Mouse (Mus musculus): Measurements from ENCODE around the gene Cped1.
A peak's percentile ranks its signal among the peaks of the same experiment; 100 is the strongest.

Gene Cped1

DNA sequence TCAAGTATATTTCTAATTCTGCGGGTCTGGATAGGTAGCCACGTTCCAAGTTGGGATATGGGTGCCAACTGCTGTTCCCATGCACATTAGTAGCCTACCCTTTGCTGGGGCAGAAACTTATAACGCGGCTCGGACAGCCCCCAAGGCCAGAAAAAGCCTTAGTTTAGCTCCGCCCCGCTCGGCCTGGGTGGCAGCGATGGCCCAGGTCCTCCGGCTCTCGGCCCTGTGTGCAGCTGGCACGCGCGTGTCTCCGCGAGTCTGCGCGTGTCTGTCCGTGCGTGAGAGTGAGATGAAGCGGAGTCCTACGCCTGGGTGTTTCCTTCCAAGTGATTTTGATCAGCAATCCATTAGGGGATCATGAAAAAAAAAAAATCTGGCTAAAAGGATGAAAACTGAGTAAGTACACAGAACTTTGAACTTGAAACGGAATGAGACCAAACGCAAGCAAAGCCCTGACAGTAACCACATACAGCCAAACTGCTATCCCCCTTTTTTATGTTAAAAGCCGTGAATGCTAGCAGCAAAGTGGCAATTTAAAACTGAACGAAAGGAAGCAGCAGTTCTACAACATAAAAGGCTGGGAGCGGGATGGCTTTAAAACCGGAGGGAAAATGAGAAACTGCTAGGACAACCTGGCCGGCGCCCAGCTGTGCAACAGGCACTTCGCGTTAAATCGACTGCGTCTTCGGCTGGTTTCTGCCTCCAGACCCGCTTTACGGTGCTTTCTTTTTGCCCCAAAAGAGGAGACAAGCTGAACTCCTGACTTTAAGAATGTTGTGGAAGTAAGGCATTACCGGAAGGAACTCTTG is at the start of gene Cped1:
Gene Cped1, plus strand, starts transcription at position 185 of the 809 bp plus-strand sequence.
- peak; percentile 13 for DNase-seq (ENCODE audit: low read depth, low spot score)

GRCm38 (mm10) chr6:21937981-21938635 is 47.6 kb upstream of the Cped1 start:
- DNase-seq (ENCODE audit: low read depth, low spot score) = no peak

GRCm38 (mm10) chr6:21949226-21949731 is 36.4 kb upstream of the Cped1 start, which contains the start of gene Ing3:
Gene Ing3 (plus strand): TSS chr6:21949571.
- peak; percentile 99 for DNase-seq (ENCODE audit: low read depth, low spot score)

DNA sequence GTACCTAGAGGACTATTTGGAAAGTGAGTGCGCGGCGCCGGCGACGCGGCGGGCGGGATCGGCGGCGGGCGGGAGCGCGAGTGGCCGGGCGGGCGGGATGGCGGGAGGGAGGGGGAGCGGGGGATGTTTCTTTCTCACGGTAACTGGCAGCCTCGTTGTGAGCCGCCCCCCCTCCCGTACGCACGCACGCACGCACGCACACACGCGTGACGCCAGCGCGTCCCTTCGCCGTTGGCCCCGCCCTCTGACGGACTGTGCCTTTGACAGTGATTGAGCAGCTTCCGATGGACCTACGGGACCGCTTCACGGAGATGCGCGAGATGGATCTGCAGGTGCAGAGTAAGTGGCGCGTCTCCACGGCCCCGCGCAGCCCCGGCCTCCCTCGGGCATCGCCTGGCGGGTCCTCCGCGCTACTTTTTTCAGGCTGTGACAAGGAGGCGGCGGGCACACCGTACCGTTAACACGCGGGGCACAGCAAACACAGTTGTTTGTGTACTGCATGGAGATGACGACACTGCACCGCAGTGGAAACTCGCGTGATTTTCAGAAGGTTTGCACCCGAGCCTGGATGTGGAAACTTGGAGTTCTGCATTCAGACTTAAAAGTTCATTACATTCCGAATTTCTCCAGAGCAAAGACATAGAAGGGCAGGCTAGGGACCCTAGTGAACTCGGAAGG is 35.8 kb upstream of the Cped1 start:
- DNase-seq (ENCODE audit: low read depth, low spot score) = peak; percentile 99

DNA sequence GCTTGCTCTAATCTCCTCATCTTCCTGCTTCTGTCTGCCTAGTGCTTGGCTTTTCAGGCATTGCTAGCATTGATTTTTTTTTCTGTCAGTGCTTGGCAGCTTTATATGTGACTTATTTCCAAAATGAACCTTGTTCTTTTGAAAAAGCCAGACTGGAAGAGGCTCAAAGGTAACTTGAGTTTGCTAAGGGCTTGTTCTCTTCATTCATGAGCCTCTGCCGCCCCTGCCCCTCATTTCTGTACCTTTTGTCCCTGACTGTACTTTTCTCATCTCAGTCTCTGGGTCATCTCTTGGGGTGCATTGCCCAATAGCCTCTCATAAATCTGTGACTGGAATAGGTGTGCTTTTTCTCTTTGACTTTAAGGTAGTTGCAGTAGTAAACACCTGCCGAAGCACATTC is 35.0 kb upstream of the Cped1 start:
- DNase-seq (ENCODE audit: low read depth, low spot score) = no peak

DNA sequence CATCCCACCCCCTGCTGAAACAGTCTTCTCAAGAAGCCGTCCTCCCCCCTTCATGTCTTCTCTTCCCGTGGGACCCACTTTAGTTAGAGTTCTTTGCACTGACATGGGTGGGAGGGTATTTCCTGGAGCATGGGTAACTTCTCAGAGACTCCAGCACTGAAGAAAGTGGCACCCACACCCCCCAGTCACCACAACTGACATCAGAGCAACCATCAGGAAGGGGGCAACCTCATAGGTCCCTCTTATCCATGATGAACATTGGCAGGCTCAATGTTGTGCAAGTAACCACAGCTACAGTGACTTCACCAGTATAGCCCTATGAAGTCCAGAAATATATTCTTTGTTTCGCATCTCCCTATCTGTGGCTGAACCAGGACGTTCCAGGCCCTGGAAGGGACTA is 30.2 kb upstream of the Cped1 start:
- no peak for DNase-seq (ENCODE audit: low read depth, low spot score)

GRCm38 (mm10) chr6:21958922-21959321 is 26.8 kb upstream of the Cped1 start:
- no peak for DNase-seq (ENCODE audit: low read depth, low spot score)

DNA sequence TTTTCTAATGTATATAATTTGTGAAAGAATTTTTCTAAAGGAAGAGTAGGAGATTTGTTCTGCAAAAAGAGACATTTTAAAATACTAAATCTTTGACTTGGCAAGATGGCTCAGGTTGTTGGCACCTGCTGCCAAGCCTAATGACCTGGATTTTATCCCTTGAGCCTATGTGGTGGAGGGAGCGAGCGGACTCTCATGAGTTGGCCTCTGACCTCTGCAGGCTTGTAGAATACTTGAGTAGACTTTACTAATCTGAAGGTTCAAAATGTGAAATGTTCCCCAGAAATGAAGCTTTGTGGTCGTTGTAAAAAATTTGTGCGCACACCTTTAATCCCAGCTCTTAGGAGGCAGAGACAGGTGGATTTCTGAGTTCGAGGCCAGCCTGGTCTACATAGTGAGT is 25.8 kb upstream of the Cped1 start:
- DNase-seq (ENCODE audit: low read depth, low spot score) = no peak

GRCm38 (mm10) chr6:21977532-21977931 is 8.2 kb upstream of the Cped1 start:
- no peak for DNase-seq (ENCODE audit: low read depth, low spot score)

- DNase-seq (ENCODE audit: low read depth, low spot score) = no peak
Observed at GRCm38 (mm10) chr6:21981114-21981513, 4.6 kb upstream of the Cped1 start.

GRCm38 (mm10) chr6:21984990-21985731 is 555 bp upstream of the Cped1 start:
- DNase-seq (ENCODE audit: low read depth, low spot score) = peak; percentile 59

- no peak for DNase-seq (ENCODE audit: low read depth, low spot score)
Observed at GRCm38 (mm10) chr6:21986660-21987331, 1.1 kb downstream of the Cped1 start.

GRCm38 (mm10) chr6:21987554-21987953 is 1.8 kb downstream of the Cped1 start:
- no peak for DNase-seq (ENCODE audit: low read depth, low spot score)

- no peak for DNase-seq (ENCODE audit: low read depth, low spot score)
Observed at GRCm38 (mm10) chr6:21988296-21988695, 2.6 kb downstream of the Cped1 start.

DNA sequence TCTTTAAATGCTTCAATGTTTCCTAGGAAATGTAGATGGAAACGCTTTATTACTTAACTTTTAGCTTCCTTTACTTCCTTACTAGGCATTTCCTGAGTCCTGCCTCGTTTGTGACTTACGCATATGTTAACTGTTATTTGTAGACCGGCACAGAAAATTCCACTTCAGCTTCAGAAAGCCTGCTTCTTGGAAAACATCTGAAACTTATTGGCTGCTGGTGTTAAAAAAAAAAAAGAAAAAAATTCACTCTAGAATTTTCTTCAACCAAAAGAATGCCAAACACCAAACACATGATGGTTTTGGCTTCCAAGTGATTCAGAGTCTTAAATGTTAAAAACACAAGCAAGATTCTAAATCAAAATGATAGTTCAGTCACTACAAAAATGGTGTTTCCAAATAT is 3.4 kb downstream of the Cped1 start:
- DNase-seq (ENCODE audit: low read depth, low spot score) = no peak

DNA sequence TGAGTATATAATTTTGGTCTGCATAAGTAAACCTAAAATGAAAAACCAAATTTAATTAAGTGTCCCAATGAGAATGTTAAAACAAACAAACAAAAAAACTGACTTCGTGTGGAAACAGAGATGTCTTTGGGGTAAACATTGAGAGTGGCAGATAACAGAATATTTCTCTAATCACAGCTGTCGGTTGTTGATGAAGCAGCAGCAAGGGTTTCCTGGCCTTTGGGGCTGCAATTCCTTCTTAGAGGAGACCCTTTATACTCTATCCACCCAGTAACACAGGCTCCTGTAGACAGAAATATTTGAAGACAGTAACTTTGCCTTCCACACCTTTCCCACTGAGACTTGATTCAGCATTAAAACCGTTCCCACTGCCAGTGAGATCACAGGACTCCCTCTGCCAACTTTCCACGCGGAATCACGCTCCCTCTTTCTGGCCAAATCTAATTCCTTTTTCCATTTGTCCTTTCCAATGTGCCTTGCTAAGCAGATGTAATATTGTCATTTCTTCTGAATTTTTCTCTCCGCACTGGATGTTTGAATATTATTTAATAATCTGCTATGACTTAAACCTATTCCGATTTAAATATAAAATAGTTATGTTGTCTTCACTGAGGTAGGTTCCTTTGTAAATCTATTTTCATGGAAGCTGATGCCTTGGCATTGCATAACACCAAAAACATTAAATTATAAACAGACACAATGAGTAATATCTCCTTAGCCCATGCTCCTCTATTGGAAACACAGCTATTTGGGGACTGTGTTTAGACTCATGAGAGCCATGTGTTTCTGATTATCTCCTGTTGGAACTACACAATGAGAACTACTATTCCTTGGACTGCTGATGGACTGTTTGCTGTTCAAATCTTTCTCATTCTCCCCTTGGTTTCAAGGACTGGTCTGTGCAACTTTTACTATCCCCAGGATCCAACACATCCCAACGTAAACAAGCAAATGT is 4.7 kb downstream of the Cped1 start:
- no peak for DNase-seq (ENCODE audit: low read depth, low spot score)

DNA sequence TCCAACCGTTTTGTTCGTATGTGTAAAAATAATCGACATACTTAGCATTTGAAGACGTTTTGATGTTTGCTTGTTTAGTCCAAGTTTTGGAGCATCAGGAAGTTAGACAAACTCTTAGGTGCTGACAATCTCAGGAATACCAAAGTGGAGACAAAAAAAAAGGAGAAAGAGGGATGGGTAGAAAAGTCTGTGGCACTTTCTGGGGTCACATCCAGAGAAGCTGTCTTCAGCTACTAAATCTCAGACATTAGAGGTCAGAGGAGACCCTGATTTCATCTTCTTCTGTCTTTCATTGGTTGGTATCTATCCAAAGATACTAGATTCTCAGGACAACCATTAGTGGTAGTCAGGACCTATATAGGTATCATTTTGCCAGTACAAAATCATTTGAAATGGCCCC is 5.4 kb downstream of the Cped1 start:
- no peak for DNase-seq (ENCODE audit: low read depth, low spot score)

GRCm38 (mm10) chr6:21993070-21993469 is 7.4 kb downstream of the Cped1 start:
- no peak for DNase-seq (ENCODE audit: low read depth, low spot score)

DNA sequence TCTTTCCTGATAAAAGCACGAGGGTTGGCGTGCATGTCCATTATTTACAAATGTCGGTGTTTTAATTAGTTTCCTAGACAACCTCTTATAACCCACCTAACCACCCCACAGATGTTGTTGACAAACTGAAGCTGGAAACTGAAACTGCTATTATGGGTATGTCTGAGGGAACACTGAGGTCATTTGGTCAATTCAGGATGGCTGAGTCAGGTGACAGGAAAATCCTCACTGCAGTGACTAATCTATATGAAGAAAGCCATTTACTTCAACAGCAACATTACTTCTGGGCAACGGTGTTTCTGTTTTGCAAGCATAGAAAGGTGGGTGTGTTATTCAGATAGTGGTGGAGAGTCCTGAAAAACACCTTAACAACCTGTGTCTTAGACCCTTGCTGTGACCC is 12.4 kb downstream of the Cped1 start:
- DNase-seq (ENCODE audit: low read depth, low spot score) = no peak

GRCm38 (mm10) chr6:21999025-21999424 is 13.3 kb downstream of the Cped1 start:
- DNase-seq (ENCODE audit: low read depth, low spot score) = no peak
